Mouse (Mus musculus): Measurements from ENCODE around the gene Frmpd4. TPM values are rescaled to one million over a fixed set of nuclear protein-coding genes. Genes with fewer than 3 reads are reported as not detected.

Frmpd4 gene
- polyA plus RNA-seq, 1 experiment from 2014 or later: not detected

DNA sequence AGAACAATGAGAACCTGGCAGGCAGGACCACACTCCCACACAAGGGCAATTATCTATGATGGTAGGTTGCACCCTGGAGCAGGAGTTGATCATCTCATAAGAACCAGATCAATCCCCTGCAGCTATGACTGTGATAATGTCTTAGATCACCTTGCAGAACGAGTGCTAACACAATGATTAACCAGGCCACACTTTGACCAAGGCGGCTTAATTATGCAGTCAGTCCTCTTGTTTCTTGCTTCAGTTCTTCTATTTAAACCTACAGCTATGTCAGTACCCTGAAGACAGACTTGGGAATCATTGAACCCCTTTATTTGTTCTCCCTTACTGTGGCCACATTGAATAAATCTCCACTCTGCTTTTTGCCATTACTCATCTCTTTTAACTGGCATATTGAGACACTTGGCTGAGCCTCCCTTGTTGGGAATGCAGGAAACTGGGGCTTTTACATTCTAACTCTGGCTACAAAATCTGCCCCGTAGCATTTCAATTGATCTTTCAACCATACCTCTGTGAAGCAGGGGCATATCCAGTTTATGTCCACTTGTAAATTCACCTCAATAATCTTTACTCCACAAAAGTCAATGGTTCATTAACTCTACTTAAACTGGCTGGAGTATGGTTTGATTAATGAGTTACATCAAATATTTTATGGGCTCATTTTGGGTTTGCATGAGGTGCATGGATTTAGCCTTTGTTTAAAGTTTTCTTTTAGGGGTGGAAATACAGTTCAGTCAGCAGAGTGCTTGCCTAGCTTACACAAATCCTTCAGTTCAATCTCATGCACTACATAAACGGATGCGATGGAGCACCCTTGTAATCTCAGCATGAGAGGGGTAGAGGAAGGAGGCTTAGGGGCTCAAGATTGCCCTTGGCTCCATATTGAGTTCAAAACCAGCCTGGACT is 227.5 kb downstream of the Frmpd4 start:
- H3K36me3 ChIP-seq: no peaks in the 10 kb centered on the region
- no peak for ATAC-seq (replicated peaks; ENCODE audit: insufficient number of reproducible peaks, insufficient read depth, low FRiP score, low read depth)
- H3K9me3 ChIP-seq (replicated peaks): no peaks in the 10 kb centered on the region
- H3K4me1 ChIP-seq (replicated peaks): no peaks in the 10 kb centered on the region
- no peak overlapping the region for H3K27ac ChIP-seq
- 65% methylated on average over 5 of the region's 5 CpGs for WGBS
- no peak overlapping the region for H3K9ac ChIP-seq
- H3K4me3 ChIP-seq: no peak overlapping the region
- no peaks in the 10 kb centered on the region for H3K27me3 ChIP-seq
- no peak overlapping the region for H3K4me2 ChIP-seq

DNA sequence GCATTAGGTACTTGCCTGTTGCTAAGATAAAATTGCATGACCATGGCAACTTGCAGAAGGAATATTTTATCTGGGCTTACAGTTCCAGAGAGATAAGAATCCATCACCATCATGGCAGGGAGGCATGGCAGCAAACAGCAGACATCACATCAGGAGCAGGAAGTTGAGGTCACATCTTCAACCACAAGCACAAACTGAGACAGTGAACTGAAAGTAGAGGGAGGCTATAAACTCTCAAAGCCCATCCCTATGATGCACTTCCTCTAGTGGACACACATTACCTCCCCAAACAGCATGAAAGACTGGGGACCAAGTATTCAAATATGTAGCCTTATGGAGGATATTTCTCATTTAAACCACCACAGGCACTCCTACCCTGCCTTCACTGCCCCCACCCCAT is 238.8 kb downstream of the Frmpd4 start:
- Histone ChIP-seq H3K36me3 (no peaks in the 10 kb centered on the region), H3K4me1 (replicated peaks) (no peaks in the 10 kb centered on the region), H3K9ac (no peak overlapping the region), H3K27me3 (no peaks in the 10 kb centered on the region), H3K9me3 (replicated peaks) (no peaks in the 10 kb centered on the region), H3K27ac (no peak overlapping the region), H3K4me3 (no peak overlapping the region), H3K4me2 (no peak overlapping the region)
- ATAC-seq (replicated peaks; ENCODE audit: insufficient number of reproducible peaks, insufficient read depth, low FRiP score, low read depth): no peak

DNA sequence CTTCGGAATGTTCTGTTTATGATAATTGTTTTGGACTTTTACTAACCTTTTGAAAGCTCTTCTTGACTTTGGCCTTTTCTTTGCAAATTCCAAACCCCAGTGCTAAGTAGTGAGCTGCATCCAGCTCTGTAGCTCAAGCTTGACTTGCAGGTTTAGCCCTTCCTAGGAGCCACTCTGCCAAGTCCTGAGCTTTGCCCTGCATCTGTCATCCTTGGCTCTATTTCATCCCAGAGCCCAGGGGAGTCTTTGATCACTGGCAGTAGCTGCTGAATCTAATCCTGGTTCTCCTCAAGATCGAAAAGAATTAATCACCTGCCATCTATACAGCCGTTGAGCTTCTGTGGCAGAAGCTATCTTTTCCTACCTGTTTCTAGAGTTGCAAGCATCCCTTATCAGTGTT is 251.9 kb downstream of the Frmpd4 start:
- no peak for ATAC-seq (replicated peaks; ENCODE audit: insufficient number of reproducible peaks, insufficient read depth, low FRiP score, low read depth)
- Histone ChIP-seq H3K4me3 (no peak overlapping the region), H3K27ac (no peak overlapping the region), H3K4me1 (replicated peaks) (no peaks in the 10 kb centered on the region), H3K36me3 (no peaks in the 10 kb centered on the region), H3K9ac (no peak overlapping the region), H3K4me2 (no peak overlapping the region), H3K27me3 (no peaks in the 10 kb centered on the region), H3K9me3 (replicated peaks) (no peaks in the 10 kb centered on the region)
- 72% methylated on average over 3 of the region's 3 CpGs for WGBS

DNA sequence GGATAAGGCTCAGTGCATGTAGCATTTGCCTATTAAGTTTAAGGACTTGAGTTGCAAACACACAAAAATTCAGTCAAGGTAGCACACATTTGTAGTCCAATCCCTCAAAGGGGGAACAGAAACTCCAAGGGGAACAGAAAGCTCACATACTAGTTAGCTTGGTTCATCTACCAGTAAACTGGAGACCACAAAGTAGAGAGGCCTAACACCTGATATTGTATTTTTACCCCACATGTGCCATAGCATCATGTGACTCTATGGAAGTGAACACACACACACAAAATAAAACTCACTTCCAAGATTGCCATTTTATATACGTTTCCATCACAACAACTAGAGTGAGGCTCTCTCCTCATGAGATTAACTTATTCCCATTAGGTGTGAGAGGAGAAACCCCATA is 264.9 kb downstream of the Frmpd4 start:
- Histone ChIP-seq H3K27ac (no peak overlapping the region), H3K4me3 (no peak overlapping the region), H3K9ac (no peak overlapping the region), H3K9me3 (replicated peaks) (no peaks in the 10 kb centered on the region), H3K36me3 (no peaks in the 10 kb centered on the region), H3K27me3 (no peaks in the 10 kb centered on the region), H3K4me2 (no peak overlapping the region), H3K4me1 (replicated peaks) (no peaks in the 10 kb centered on the region)
- 73% methylated on average over 1 of the region's 1 CpGs for WGBS
- no peak for ATAC-seq (replicated peaks; ENCODE audit: insufficient number of reproducible peaks, insufficient read depth, low FRiP score, low read depth)

DNA sequence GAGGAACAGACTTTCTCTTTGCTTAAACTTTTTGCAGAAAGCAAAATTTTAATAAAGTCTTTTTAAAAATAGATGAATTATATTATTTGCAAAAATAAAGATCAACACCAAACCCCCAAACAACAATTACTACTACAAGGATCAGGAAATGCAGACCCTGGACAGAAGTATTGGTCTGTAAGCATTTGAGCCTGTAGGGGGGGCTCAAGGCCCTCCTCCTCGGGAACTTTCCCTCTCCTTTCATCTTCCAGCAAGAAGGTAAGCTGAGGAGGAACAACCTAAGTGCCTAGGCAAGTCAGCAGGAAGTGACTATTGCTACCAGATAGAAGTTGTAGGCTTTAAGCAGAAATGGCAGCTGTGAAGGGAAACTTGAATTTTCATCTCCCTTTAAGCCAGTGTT is 266.9 kb downstream of the Frmpd4 start:
- H3K36me3 ChIP-seq: no peaks in the 10 kb centered on the region
- no peak for ATAC-seq (replicated peaks; ENCODE audit: insufficient number of reproducible peaks, insufficient read depth, low FRiP score, low read depth)
- 11% methylated on average over 1 of the region's 1 CpGs for WGBS

DNA sequence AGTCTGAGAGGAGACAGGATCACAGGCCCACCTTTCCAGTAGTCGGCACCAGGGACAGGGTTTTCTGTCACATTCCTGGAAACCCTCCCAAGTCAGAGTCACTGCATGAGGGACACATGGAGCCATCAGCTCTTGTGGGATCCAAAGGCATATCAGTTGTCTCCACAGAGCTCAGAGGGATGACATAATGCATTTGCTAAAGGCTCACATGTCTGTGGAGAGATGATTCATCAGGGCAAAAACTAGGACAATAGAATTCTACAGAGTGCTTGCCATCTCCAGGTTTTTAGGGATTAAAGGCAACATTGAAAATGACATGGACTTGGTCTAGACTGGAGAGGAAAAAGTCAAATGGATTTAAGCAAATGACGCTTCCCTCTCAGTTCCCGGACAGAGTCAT is 284.5 kb downstream of the Frmpd4 start:
- Histone ChIP-seq H3K36me3 (no peaks in the 10 kb centered on the region), H3K4me1 (replicated peaks) (no peaks in the 10 kb centered on the region), H3K9me3 (replicated peaks) (no peaks in the 10 kb centered on the region), H3K4me3 (no peak overlapping the region), H3K9ac (no peak overlapping the region), H3K4me2 (no peak overlapping the region), H3K27ac (no peak overlapping the region), H3K27me3 (no peaks in the 10 kb centered on the region)
- no peak for ATAC-seq (replicated peaks; ENCODE audit: insufficient number of reproducible peaks, insufficient read depth, low FRiP score, low read depth)
- 69% methylated on average over 3 of the region's 3 CpGs for WGBS

More for the DNA sequence above, 266.9 kb downstream of the Frmpd4 start:
- H3K27me3 ChIP-seq: no peaks in the 10 kb centered on the region
- H3K27ac ChIP-seq: no peak overlapping the region
- no peaks in the 10 kb centered on the region for H3K9me3 ChIP-seq (replicated peaks)
- H3K4me3 ChIP-seq: no peak overlapping the region
- no peak overlapping the region for H3K4me2 ChIP-seq
- H3K9ac ChIP-seq: no peak overlapping the region
- no peaks in the 10 kb centered on the region for H3K4me1 ChIP-seq (replicated peaks)

DNA sequence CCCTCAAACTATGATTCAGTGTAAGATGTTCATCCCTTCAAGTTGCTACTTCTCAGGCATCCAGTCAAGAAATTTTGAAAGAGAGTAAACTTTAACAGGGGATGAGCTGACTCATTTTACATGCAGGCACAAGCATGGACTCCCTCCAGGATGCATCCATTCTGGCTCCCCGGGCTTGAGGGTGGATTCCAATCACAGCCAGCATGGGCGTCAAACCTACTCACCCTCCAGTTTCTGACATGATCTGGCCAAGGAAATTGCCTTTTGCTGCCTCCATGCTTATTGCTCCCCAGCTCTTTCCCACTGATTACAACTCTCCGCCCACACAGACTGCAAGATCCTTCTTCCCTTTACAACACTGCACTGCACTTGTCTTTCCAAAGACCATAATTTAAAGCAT is 370.0 kb downstream of the Frmpd4 start:
- Histone ChIP-seq H3K9ac (no peak overlapping the region), H3K27ac (no peak overlapping the region), H3K9me3 (replicated peaks) (no peaks in the 10 kb centered on the region), H3K4me3 (no peak overlapping the region), H3K27me3 (no peaks in the 10 kb centered on the region), H3K4me1 (replicated peaks) (no peaks in the 10 kb centered on the region), H3K36me3 (no peaks in the 10 kb centered on the region), H3K4me2 (no peak overlapping the region)
- no peak for ATAC-seq (replicated peaks; ENCODE audit: insufficient number of reproducible peaks, insufficient read depth, low FRiP score, low read depth)
- WGBS: 68% methylated on average over 3 of the region's 3 CpGs

DNA sequence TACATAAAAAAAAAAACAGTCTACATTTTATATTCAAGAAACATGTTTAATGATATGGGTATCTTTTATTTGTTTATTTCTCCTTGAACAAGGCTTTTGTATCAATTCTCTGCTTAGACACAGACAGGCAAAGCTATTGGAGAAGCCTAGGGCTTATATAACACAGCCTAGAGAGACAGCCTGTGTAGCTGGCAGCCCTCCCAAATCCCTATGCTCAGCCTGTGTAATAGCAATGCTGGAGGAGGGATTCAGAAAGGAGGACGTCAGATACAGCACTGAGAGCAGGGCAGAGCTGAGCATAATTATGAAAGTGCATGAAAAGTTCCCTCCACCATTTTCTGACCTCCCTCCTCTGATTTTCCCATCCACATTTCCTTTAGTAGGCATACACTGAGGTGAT is 385.1 kb downstream of the Frmpd4 start:
- no peak for ATAC-seq (replicated peaks; ENCODE audit: insufficient number of reproducible peaks, insufficient read depth, low FRiP score, low read depth)
- 32% methylated on average over 1 of the region's 1 CpGs for WGBS

DNA sequence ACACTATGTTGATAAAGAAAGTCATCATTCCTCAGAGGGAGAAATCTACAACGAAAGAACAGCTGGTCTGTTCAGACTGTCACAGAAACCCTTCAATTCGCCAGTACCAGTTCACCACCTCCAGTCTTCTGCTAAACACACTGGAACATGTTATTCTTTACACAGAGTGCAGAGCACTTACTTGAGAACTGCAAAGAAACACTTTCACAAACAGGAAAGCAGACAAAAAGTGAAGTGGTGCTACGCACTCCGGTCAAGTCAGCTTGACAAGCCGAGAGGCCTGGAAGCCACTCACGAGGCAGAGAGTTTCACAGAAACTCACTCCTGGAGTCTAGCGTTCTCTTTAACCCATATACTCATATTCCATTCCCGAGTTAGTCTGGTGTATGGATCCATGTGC is 387.5 kb downstream of the Frmpd4 start:
- Histone ChIP-seq H3K27ac (no peak overlapping the region), H3K9ac (no peak overlapping the region), H3K36me3 (no peaks in the 10 kb centered on the region), H3K4me1 (replicated peaks) (no peaks in the 10 kb centered on the region), H3K4me2 (no peak overlapping the region), H3K4me3 (no peak overlapping the region), H3K27me3 (no peaks in the 10 kb centered on the region), H3K9me3 (replicated peaks) (no peaks in the 10 kb centered on the region)
- WGBS: 74% methylated on average over 8 of the region's 8 CpGs
- no peak for ATAC-seq (replicated peaks; ENCODE audit: insufficient number of reproducible peaks, insufficient read depth, low FRiP score, low read depth)

More for the DNA sequence above, 385.1 kb downstream of the Frmpd4 start:
- H3K36me3 ChIP-seq: no peaks in the 10 kb centered on the region
- H3K9me3 ChIP-seq (replicated peaks): no peaks in the 10 kb centered on the region
- H3K9ac ChIP-seq: no peak overlapping the region
- H3K27ac ChIP-seq: no peak overlapping the region
- H3K4me1 ChIP-seq (replicated peaks): no peaks in the 10 kb centered on the region
- no peaks in the 10 kb centered on the region for H3K27me3 ChIP-seq
- H3K4me2 ChIP-seq: no peak overlapping the region
- H3K4me3 ChIP-seq: no peak overlapping the region

DNA sequence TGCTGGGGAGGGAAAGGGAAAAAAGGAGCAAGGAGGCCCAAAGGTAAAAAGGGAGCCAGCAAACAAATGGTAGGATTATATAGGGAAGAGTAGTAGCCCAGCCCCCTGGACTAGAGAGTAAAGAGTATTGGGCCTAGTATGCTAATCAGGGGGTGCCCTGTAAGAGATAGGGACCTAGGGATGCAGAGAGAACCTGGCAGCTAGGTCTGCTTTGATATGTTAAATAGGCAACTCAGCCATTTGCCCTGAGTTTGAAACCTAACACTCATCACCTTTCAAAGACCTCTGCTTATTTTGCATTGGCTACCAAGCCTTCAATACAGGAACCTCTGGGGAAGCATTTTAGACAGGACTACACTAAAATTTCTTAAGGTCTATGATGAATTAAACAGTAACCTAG is 414.0 kb downstream of the Frmpd4 start:
- H3K4me2 ChIP-seq: no peak overlapping the region

DNA sequence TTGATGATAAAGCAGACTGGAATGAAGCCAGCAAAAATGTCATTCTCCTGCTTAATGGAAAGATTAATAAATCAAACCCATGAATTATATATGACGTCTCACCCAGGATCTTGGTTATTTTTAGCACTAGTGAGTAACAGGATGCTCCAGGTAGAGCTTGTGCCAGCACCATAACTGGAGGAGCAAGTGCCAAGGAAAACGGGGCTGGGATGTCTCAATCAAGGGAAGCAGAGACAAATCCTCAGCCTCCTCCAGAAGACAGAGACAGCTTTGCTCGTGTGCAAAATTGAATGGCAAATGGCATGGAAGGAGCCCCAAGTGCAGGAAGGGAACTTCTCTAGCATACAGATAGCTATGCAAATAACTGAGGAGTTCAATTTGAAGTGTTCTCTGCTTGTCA is 418.2 kb downstream of the Frmpd4 start:
- H3K9ac ChIP-seq: no peak overlapping the region
- H3K36me3 ChIP-seq: no peaks in the 10 kb centered on the region
- no peak overlapping the region for H3K27ac ChIP-seq
- no peaks in the 10 kb centered on the region for H3K9me3 ChIP-seq (replicated peaks)
- no peak for ATAC-seq (replicated peaks; ENCODE audit: insufficient number of reproducible peaks, insufficient read depth, low FRiP score, low read depth)
- H3K4me3 ChIP-seq: no peak overlapping the region
- no peaks in the 10 kb centered on the region for H3K4me1 ChIP-seq (replicated peaks)
- WGBS: 50% methylated on average over 3 of the region's 3 CpGs
- H3K27me3 ChIP-seq: no peaks in the 10 kb centered on the region
- H3K4me2 ChIP-seq: no peak overlapping the region

More for the DNA sequence above, 414.0 kb downstream of the Frmpd4 start:
- no peaks in the 10 kb centered on the region for H3K9me3 ChIP-seq (replicated peaks)
- no peak for ATAC-seq (replicated peaks; ENCODE audit: insufficient number of reproducible peaks, insufficient read depth, low FRiP score, low read depth)
- H3K4me3 ChIP-seq: no peak overlapping the region
- H3K36me3 ChIP-seq: no peaks in the 10 kb centered on the region
- no peaks in the 10 kb centered on the region for H3K4me1 ChIP-seq (replicated peaks)
- H3K27me3 ChIP-seq: no peaks in the 10 kb centered on the region
- H3K9ac ChIP-seq: no peak overlapping the region
- H3K27ac ChIP-seq: no peak overlapping the region

DNA sequence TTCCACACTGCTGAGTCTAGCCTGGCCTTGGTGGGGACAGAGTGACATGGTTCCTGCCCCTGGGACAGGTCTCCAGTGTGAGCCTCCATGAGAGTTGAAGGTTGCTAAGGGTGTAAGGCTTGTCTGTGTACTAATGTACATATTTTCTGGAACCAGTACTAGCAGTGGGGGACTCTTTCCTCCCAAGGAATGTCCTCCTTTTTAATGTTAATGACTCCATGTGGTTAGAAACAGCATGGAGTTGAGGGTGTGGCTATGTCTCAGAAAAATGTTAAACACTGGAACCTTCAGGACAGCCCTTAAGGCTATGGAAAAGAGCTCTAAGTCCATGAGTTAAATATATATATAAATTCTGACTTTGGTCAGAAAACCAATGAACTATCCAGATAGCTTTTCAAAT is 436.0 kb downstream of the Frmpd4 start:
- Histone ChIP-seq H3K9me3 (replicated peaks) (no peaks in the 10 kb centered on the region), H3K4me3 (no peak overlapping the region)
- ATAC-seq (replicated peaks; ENCODE audit: insufficient number of reproducible peaks, insufficient read depth, low FRiP score, low read depth): no peak

More for the DNA sequence above, 436.0 kb downstream of the Frmpd4 start:
- H3K4me2 ChIP-seq: no peak overlapping the region
- no peaks in the 10 kb centered on the region for H3K27me3 ChIP-seq
- H3K27ac ChIP-seq: no peak overlapping the region
- no peaks in the 10 kb centered on the region for H3K36me3 ChIP-seq
- H3K9ac ChIP-seq: no peak overlapping the region
- H3K4me1 ChIP-seq (replicated peaks): no peaks in the 10 kb centered on the region
